Mouse (Mus musculus): ENCODE measurements around the gene Plk4.
"Not testable (repeated sequence)": the region's sequence is repeated elsewhere in the genome, so short reads cannot be mapped to it uniquely, and the experiment has no call there.

Gene Plk4

GRCm38 (mm10) chr3:40799530-40800372, at the start of gene Plk4:
Gene Plk4, plus strand, starts transcription at chr3:40800019.
- CTCF ChIA-PET, result no interaction called here

GRCm38 (mm10) chr3:40760746-40761145, 39.1 kb upstream of the Plk4 start:
- CTCF ChIA-PET, result no interaction called here

GRCm38 (mm10) chr3:40761312-40761711, 38.5 kb upstream of the Plk4 start:
- CTCF ChIA-PET, result no interaction called here

- CTCF ChIA-PET, result no interaction called here
Observed at GRCm38 (mm10) chr3:40793783-40794182, 6.0 kb upstream of the Plk4 start.

- CTCF ChIA-PET, result interaction anchor here (0.7 kb wide), 1 partner anchor 95 kb away, joined by 6 read pairs; no protein-coding TSS in a partner anchor
Observed at GRCm38 (mm10) chr3:40798054-40798453, 1.8 kb upstream of the Plk4 start.

GRCm38 (mm10) chr3:40798500-40798899, 1.3 kb upstream of the Plk4 start:
- CTCF ChIA-PET, result no interaction called here

GRCm38 (mm10) chr3:40800373-40800823, 579 bp downstream of the Plk4 start:
- CTCF ChIA-PET, result no interaction called here

GRCm38 (mm10) chr3:40806871-40807270, 7.1 kb downstream of the Plk4 start:
- CTCF ChIA-PET, result no interaction called here

GRCm38 (mm10) chr3:40808686-40809085, 8.9 kb downstream of the Plk4 start:
- CTCF ChIA-PET, result no interaction called here

GRCm38 (mm10) chr3:40809894-40810293, 10.1 kb downstream of the Plk4 start:
- CTCF ChIA-PET, result no interaction called here

- CTCF ChIA-PET, result no interaction called here
Observed at GRCm38 (mm10) chr3:40813275-40813674, 13.5 kb downstream of the Plk4 start.

- CTCF ChIA-PET, result interaction anchor here (0.9 kb wide), 1 partner anchor 47 kb away, joined by 3 read pairs; no protein-coding TSS in a partner anchor
Observed at GRCm38 (mm10) chr3:40845521-40845920, 45.7 kb downstream of the Plk4 start.

GRCm38 (mm10) chr3:40846473-40846956, 46.7 kb downstream of the Plk4 start, which contains the start of gene Mfsd8:
Gene Mfsd8, minus strand, starts transcription at chr3:40846886.
- CTCF ChIA-PET, result interaction anchor here (0.9 kb wide), 1 partner anchor 46 kb away, joined by 3 read pairs; no protein-coding TSS in a partner anchor

GRCm38 (mm10) chr3:40846957-40847017, 47.0 kb downstream of the Plk4 start, which contains the start of gene Abhd18:
Gene Abhd18, plus strand, starts transcription at chr3:40846970.
- CTCF ChIA-PET, result not testable (repeated sequence)

- CTCF ChIA-PET, result not testable (repeated sequence)
Observed at GRCm38 (mm10) chr3:40847018-40847417, 47.2 kb downstream of the Plk4 start.

GRCm38 (mm10) chr3:40847936-40848335, 48.1 kb downstream of the Plk4 start:
- CTCF ChIA-PET, result not testable (repeated sequence)

- CTCF ChIA-PET, result not testable (repeated sequence)
Observed at GRCm38 (mm10) chr3:40853123-40853738, 53.4 kb downstream of the Plk4 start.

All from spleen, embryonic (tissue).